Mouse (Mus musculus) C2C12 (cell line): ENCODE results near the gene Bend6. TPM values are rescaled to one million over a fixed set of nuclear protein-coding genes. Genes with fewer than 3 reads are reported as not detected.

Experiments
- H3K27me3 ChIP-seq: one replicate; pipeline ENCODE4 v1.6.1; 2011; ENCODE audit not compliant: control insufficient read depth, insufficient read depth, insufficient read length
- H3K36me3 ChIP-seq: one replicate; pipeline ENCODE4 v1.6.1; 2011; ENCODE audit not compliant: control insufficient read depth, insufficient read depth
- H3K4me3 ChIP-seq: one replicate; pipeline ENCODE4 v1.5.1; 2011; ENCODE audit warnings: mild to moderate bottlenecking, control low read depth; ENCODE audit not compliant: poor library complexity, insufficient read depth, severe bottlenecking
- H3K79me2 ChIP-seq: one replicate; pipeline ENCODE4 v1.6.1; 2011; ENCODE audit not compliant: control insufficient read depth, insufficient read depth
- H3K79me3 ChIP-seq: one replicate; pipeline ENCODE4 v1.6.1; 2011; ENCODE audit warnings: low read depth, control low read depth
- H3ac ChIP-seq: one replicate; pipeline ENCODE3; 2011; ENCODE audit warnings: low read depth; ENCODE audit not compliant: control insufficient read depth, insufficient read length
- CEBPB ChIP-seq: IDR thresholded peaks from one replicate; pipeline ENCODE4 v1.6.1; 2011; ENCODE audit warnings: low read depth, mild to moderate bottlenecking, control low read depth, moderate library complexity
- CTCF ChIP-seq: IDR thresholded peaks from one replicate; pipeline ENCODE4 v1.5.1; 2011; ENCODE audit not compliant: control insufficient read depth, insufficient read depth, insufficient read length
- FOSL1 ChIP-seq: IDR thresholded peaks from one replicate; pipeline ENCODE4 v1.8.0; 2011; ENCODE audit warnings: mild to moderate bottlenecking, low read length; ENCODE audit not compliant: poor library complexity, insufficient read depth, severe bottlenecking
- MAX ChIP-seq: IDR thresholded peaks from one replicate; pipeline ENCODE4 v1.6.1; 2011; ENCODE audit warnings: mild to moderate bottlenecking, control low read depth
- MYOD1 ChIP-seq: IDR thresholded peaks from one replicate; pipeline ENCODE4 v1.6.1; 2011; ENCODE audit warnings: low read depth; ENCODE audit not compliant: control insufficient read depth, insufficient read length
- MYOG ChIP-seq: IDR thresholded peaks from one replicate; pipeline ENCODE4 v1.6.1; 2011; ENCODE audit not compliant: control insufficient read depth, insufficient read length; ENCODE audit errors: extremely low read depth
- USF1 ChIP-seq: IDR thresholded peaks from one replicate; pipeline ENCODE4 v1.6.1; 2011; ENCODE audit warnings: low read depth, mild to moderate bottlenecking, control low read depth, moderate library complexity
- polyA plus RNA-seq: library from polyadenylated mRNA; unstranded; fragments of >200 nt; fragmentation: generic; extraction: Trizol; gene quantifications from one replicate; pipeline ENCODE4 v1.2.1, GENCODE M21; 2012; ENCODE audit warnings: missing spikeins

The Bend6 gene
- polyA plus RNA-seq, 1 experiment = 5.2 TPM

GRCm38 (mm10) chr1:33813868-33814794 is 93.5 kb downstream of the Bend6 start, which contains the start of gene Zfp451:
Gene Zfp451, minus strand, starts transcription at chr1:33814595.
- peak; percentile 98 for TF ChIP-seq MAX
- no peak for TF ChIP-seq MYOD1
- Histone ChIP-seq H3ac (peak within 1 kb of the TSS; percentile 73), H3K36me3 (peaks cover 39% of the 10 kb centered on the region), H3K4me3 (peak within 1 kb of the TSS; percentile 87), H3K79me3 (peaks cover 46% of the 10 kb centered on the region), H3K79me2 (peaks cover 54% of the 10 kb centered on the region), H3K27me3 (no peaks in the 10 kb centered on the region)

- H3ac ChIP-seq = peak overlapping the region; percentile 73
- peak overlapping the region; percentile 87 for H3K4me3 ChIP-seq
- H3K79me3 ChIP-seq = peaks cover 52% of the 10 kb centered on the region
- peaks cover 46% of the 10 kb centered on the region for H3K36me3 ChIP-seq
- TF ChIP-seq CEBPB (no peak), MYOD1 (peak; percentile 31), FOSL1 (no peak)
- peaks cover 60% of the 10 kb centered on the region for H3K79me2 ChIP-seq
- H3K27me3 ChIP-seq = no peaks in the 10 kb centered on the region
These were observed 94.1 kb downstream of the Bend6 start for GRCm38 (mm10) chr1:33813495-33813867.

GRCm38 (mm10) chr1:33803323-33803722 is 104.3 kb downstream of the Bend6 start:
- Histone ChIP-seq H3ac (no peak overlapping the region), H3K4me3 (no peak overlapping the region), H3K79me2 (peaks cover 96% of the 10 kb centered on the region), H3K36me3 (peaks cover 89% of the 10 kb centered on the region), H3K79me3 (peaks cover 66% of the 10 kb centered on the region), H3K27me3 (no peaks in the 10 kb centered on the region)
- TF ChIP-seq FOSL1 = no peak
- TF ChIP-seq MYOG = no peak
- no peak for TF ChIP-seq CEBPB
- TF ChIP-seq MYOD1 = no peak
- TF ChIP-seq CTCF = no peak
- no peak for TF ChIP-seq MAX
- TF ChIP-seq USF1 = no peak

Other genes starting within 250 kb of the Bend6 start
- gene Prim2, start 238.0 kb downstream of the Bend6 start, polyA plus RNA-seq = 22.5 TPM
- gene Rab23, start 187.9 kb downstream of the Bend6 start, polyA plus RNA-seq = 13.5 TPM
- gene Bag2, start 150.0 kb downstream of the Bend6 start, polyA plus RNA-seq = 52.0 TPM
- gene Zfp451, start 93.2 kb downstream of the Bend6 start, polyA plus RNA-seq = 5.3 TPM
- gene Dst, start 409 bp upstream of the Bend6 start, polyA plus RNA-seq = 26.5 TPM